Mouse (Mus musculus): ENCODE results near the gene Slc22a14.

DNA sequence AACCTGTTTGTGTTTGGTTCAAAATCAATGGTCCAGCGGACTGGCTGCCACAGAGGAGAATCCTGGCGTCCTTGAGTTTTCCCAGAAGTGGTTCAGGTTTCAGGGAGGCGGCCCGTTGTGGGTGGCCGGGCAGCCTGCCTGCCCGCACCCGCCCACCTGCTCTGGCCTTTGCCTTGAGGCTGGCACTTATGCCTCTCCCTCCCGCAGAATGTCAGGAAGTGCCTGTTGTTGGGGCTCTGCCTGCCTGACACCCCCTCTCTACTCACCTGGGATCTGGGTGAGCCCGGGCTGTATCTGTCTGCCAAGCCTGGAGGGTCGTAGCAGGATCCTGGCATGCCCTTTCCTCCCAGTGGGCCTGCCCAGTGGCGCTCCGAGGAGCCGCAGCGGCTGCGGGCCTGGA, 42.5 kb upstream of the Slc22a14 start:
- TF ChIP-seq CTCF (IDR thresholded peaks at IDR 0.05; ENCODE audit: extremely low read depth, insufficient read length, insufficient replicate concordance, low read depth, low read length): no peak
- no peak for TF ChIP-seq POLR2A (IDR thresholded peaks at IDR 0.05; ENCODE audit: low read depth, low read length)
